Mouse (Mus musculus): Measurements from ENCODE around the gene Isyna1. TPM values are rescaled to one million over a fixed set of nuclear protein-coding genes. Genes with fewer than 3 reads are reported as not detected.

Isyna1 gene
- total and polyA plus RNA-seq, 2 experiments from 2014 or later = 140 to 176 TPM

DNA sequence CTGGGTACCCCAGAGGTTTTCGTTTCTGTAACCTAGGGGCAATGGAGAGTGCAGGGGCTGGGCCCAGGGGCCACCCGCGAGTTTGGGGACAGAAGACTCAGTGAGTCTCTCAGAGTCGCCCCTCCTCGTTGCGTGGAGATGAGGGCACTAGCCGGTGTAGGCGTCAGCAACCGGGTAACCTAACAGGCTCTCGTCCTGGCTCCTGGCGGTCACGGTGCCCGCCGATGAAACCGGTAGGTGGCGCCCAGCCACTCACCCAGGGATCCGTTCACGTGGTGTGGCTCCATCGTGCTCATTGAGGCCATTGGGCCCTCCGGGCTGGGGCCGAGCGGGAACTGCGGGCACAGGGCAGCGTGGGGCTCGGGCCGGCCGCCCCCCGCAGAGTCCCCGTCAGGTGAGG lies 4.1 kb downstream of the Isyna1 start:
- Histone ChIP-seq H3K9me3 (ENCODE audit: low read length) (no peaks in the 10 kb centered on the region), H3K4me2 (ENCODE audit: low read depth, low read length, poor library complexity, severe bottlenecking) (peak overlapping the region; percentile 52), H3K27ac (ENCODE audit: low read depth, low read length) (no peak overlapping the region), H3K27me3 (ENCODE audit: insufficient read depth, low read length) (no peaks in the 10 kb centered on the region), H3K36me3 (ENCODE audit: insufficient read depth, low read length) (peaks cover 16% of the 10 kb centered on the region), H3K4me1 (ENCODE audit: insufficient read depth, low read length) (peaks cover 24% of the 10 kb centered on the region; the same call in 1 of the 2 replicates), H3K4me3 (ENCODE audit: low read depth, low read length) (peak overlapping the region; percentile 30), H3K9ac (replicated peaks; ENCODE audit: low read length, poor library complexity, severe bottlenecking) (peak overlapping the region; percentile 56)
- WGBS = 5% methylated on average over 29 of the region's 29 CpGs
- DNase-seq (ENCODE audit: low spot score) = peak; percentile 81
- no peak for ATAC-seq (ENCODE audit: low FRiP score)
- peak; percentile 79 for TF ChIP-seq CTCF (IDR thresholded peaks at IDR 0.05)

DNA sequence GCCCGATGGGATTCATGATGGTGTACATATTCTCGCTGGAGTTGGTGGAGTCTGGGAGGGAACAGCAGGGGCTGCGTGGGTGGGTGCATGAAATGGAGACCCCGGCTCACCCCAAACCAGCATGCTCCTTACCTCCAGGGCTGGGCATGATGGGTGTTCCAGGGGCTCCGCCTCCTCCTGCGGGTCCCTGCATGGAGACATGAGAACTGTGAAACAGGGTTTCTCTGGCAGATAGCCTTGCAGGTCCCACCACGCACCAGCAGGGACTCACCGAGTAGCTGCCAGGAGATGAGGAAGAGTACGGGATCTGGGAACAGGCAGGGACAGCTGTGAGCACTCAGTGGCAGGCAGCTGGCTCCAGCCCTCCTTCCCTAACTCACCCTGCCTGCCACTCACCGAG lies 4.5 kb downstream of the Isyna1 start:
- no peak overlapping the region for H3K27ac ChIP-seq (ENCODE audit: low read depth, low read length)
- no peak for TF ChIP-seq CTCF (IDR thresholded peaks at IDR 0.05)
- peak overlapping the region; percentile 56; the same call in 1 of the 2 replicates for H3K9ac ChIP-seq (replicated peaks; ENCODE audit: low read length, poor library complexity, severe bottlenecking)

DNA sequence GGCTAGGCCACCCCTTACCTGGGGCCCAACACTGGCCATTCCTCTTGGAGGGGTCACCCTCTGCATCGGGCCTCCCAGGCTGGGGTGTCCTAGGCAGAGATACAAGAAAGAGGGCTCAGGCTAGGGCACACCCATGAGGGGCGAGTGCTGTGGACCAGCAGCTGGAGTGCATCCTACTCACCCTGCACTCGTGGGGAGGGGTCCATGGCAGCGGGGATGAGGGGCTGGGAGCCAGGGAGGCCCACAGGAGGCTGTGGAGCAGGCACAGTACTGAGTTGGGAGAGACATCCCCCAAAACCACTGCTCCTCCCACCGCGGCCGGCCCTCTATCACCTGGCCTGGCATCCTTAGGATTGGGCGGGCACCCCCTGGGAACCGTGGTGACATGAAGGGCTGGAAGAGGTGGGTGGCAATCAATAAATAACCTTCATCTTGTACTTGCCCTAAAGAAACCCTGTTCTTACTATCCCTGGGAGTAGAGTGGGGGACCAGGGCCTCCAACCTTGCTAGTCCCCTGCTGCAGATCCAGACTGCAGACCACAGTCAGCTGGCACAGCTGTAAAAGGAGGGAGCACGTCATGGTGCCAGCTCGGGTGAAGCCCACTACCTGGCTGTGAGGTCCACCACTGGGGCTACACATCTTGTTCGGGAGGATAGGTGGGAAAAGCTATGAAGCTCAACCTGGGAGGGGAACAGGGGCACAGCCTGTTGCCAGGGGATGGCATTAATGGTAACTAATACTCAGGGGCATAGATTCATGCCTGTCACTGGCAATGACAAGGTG lies 5.5 kb downstream of the Isyna1 start:
- Histone ChIP-seq H3K4me2 (ENCODE audit: low read depth, low read length, poor library complexity, severe bottlenecking) (no peak overlapping the region), H3K9ac (replicated peaks; ENCODE audit: low read length, poor library complexity, severe bottlenecking) (0 out of 2 replicates have a peak overlapping the region, but pooled peaks have one; percentile 8), H3K4me1 (ENCODE audit: insufficient read depth, low read length) (peaks cover 25% of the 10 kb centered on the region; the same call in 1 of the 2 replicates), H3K36me3 (ENCODE audit: insufficient read depth, low read length) (peaks cover 16% of the 10 kb centered on the region), H3K27ac (ENCODE audit: low read depth, low read length) (no peak overlapping the region), H3K4me3 (ENCODE audit: low read depth, low read length) (no peak overlapping the region), H3K27me3 (ENCODE audit: insufficient read depth, low read length) (no peaks in the 10 kb centered on the region), H3K9me3 (ENCODE audit: low read length) (no peaks in the 10 kb centered on the region)
- 80% methylated on average over 12 of the region's 12 CpGs for WGBS
- no peak for TF ChIP-seq CTCF (IDR thresholded peaks at IDR 0.05)
- DNase-seq (ENCODE audit: low spot score) = no peak
- ATAC-seq (ENCODE audit: low FRiP score) = no peak

More for the DNA sequence above, 4.5 kb downstream of the Isyna1 start:
- Histone ChIP-seq H3K4me1 (ENCODE audit: insufficient read depth, low read length) (peaks cover 24% of the 10 kb centered on the region; the same call in 1 of the 2 replicates), H3K4me3 (ENCODE audit: low read depth, low read length) (peak overlapping the region; percentile 30; the same call in 1 of the 2 replicates), H3K4me2 (ENCODE audit: low read depth, low read length, poor library complexity, severe bottlenecking) (peak overlapping the region; percentile 52), H3K9me3 (ENCODE audit: low read length) (no peaks in the 10 kb centered on the region), H3K36me3 (ENCODE audit: insufficient read depth, low read length) (peaks cover 16% of the 10 kb centered on the region), H3K27me3 (ENCODE audit: insufficient read depth, low read length) (no peaks in the 10 kb centered on the region)
- no peak for ATAC-seq (ENCODE audit: low FRiP score)
- WGBS = 23% methylated on average over 10 of the region's 10 CpGs
- no peak for DNase-seq (ENCODE audit: low spot score)

DNA sequence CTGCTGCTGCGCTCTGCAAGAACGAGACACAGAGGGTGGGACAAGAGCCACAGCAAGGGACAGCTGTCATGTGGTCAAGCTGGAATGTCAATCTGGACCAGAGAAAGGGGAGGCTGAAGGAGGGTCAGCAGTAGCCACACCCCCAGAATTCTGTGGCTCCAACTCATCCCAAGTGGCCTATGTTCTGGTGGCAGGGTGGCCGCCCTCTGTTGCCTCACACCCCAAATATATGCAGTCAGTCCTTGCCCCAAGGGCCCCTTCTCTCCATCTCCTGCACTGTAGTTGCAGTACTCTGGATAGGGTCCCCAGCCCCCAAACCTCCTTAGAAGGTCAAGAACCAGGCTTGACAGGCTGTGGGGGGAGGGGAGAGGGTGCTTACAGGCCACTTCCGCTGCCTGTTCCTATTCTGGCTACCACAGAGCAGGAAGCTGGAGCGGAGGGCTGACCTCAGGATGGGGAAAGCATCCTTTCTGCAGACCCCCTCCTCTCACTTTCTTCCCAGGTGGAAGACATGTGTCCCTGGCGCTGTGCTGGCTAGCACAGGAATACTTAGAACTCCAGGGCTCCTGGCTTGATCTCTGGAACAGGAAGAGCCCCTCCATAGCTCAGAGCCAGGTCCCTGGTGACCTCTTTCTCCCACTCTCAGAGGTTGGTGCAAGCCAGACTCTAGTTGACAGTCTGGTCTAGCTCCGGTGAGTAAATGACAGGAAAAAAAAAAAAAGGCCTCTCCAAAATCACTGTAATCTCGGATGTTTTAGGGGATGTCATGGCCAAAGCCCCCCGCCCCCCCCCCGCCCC lies 6.5 kb downstream of the Isyna1 start:
- no peak for ATAC-seq (ENCODE audit: low FRiP score)
- no peak for DNase-seq (ENCODE audit: low spot score)
- Histone ChIP-seq H3K9ac (replicated peaks; ENCODE audit: low read length, poor library complexity, severe bottlenecking) (0 out of 2 replicates have a peak overlapping the region, but pooled peaks have one; percentile 25), H3K4me3 (ENCODE audit: low read depth, low read length) (peak overlapping the region; percentile 21), H3K36me3 (ENCODE audit: insufficient read depth, low read length) (peaks cover 16% of the 10 kb centered on the region), H3K4me2 (ENCODE audit: low read depth, low read length, poor library complexity, severe bottlenecking) (peak overlapping the region; percentile 46), H3K4me1 (ENCODE audit: insufficient read depth, low read length) (peaks cover 23% of the 10 kb centered on the region; the same call in 1 of the 2 replicates), H3K27me3 (ENCODE audit: insufficient read depth, low read length) (no peaks in the 10 kb centered on the region), H3K9me3 (ENCODE audit: low read length) (no peaks in the 10 kb centered on the region), H3K27ac (ENCODE audit: low read depth, low read length) (peak overlapping the region; percentile 63)
- 18% methylated on average over 9 of the region's 10 CpGs for WGBS
- TF ChIP-seq CTCF (IDR thresholded peaks at IDR 0.05) = no peak

DNA sequence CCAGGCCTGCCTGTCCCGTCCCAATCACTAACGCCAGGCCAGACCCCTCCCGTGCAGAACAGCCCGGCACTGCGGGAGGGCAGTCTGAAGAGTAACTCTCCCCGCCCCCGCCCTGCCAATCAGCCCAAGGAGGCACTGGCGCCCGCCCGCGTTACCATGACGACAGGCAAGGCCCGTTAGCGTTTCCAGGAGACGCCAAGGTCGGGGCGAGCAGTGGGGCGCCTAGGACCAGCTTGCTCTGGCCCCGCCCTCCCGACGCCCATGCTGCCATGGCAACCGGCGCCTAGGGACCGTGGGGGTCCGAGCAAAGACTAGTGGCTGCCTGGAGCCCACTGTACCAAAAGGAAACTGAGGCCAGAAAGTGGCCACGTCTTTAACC lies 7.1 kb downstream of the Isyna1 start:
- H3K9ac ChIP-seq (replicated peaks; ENCODE audit: low read length, poor library complexity, severe bottlenecking) = 0 out of 2 replicates have a peak overlapping the region, but pooled peaks have one; percentile 25
- DNase-seq (ENCODE audit: low spot score) = peak; percentile 94
- TF ChIP-seq CTCF (IDR thresholded peaks at IDR 0.05) = no peak
- peak overlapping the region; percentile 21 for H3K4me3 ChIP-seq (ENCODE audit: low read depth, low read length)
- H3K36me3 ChIP-seq (ENCODE audit: insufficient read depth, low read length) = peaks cover 13% of the 10 kb centered on the region
- H3K4me2 ChIP-seq (ENCODE audit: low read depth, low read length, poor library complexity, severe bottlenecking) = peak overlapping the region; percentile 46
- H3K27ac ChIP-seq (ENCODE audit: low read depth, low read length) = peak overlapping the region; percentile 63
- H3K27me3 ChIP-seq (ENCODE audit: insufficient read depth, low read length) = no peaks in the 10 kb centered on the region
- WGBS = 1% methylated on average over 25 of the region's 26 CpGs
- no peaks in the 10 kb centered on the region for H3K9me3 ChIP-seq (ENCODE audit: low read length)
- ATAC-seq (ENCODE audit: low FRiP score) = peak; percentile 44
- H3K4me1 ChIP-seq (ENCODE audit: insufficient read depth, low read length) = peaks cover 23% of the 10 kb centered on the region; the same call in 1 of the 2 replicates
